Mouse (Mus musculus): ENCODE results near the gene Ccdc71.

Ccdc71 gene

GRCm38 (mm10) chr9:108456953-108457352 is 3.4 kb upstream of the Ccdc71 start:
- no peak for DNase-seq (ENCODE audit: low read depth, low spot score)

- no peak for DNase-seq (ENCODE audit: low read depth, low spot score)
Measured at GRCm38 (mm10) chr9:108459939-108460318, 398 bp upstream of the Ccdc71 start.

GRCm38 (mm10) chr9:108461181-108461631 is 879 bp downstream of the Ccdc71 start, which contains the start of gene Klhdc8b:
TSS of gene Klhdc8b (minus strand) at chr9:108461581.
- no peak for DNase-seq (ENCODE audit: low read depth, low spot score)

- no peak for DNase-seq (ENCODE audit: low read depth, low spot score)
Measured at GRCm38 (mm10) chr9:108461675-108462074, 1.3 kb downstream of the Ccdc71 start.

GRCm38 (mm10) chr9:108462192-108462591 is 1.9 kb downstream of the Ccdc71 start:
- DNase-seq (ENCODE audit: low read depth, low spot score) = no peak

- no peak for DNase-seq (ENCODE audit: low read depth, low spot score)
Measured at GRCm38 (mm10) chr9:108463713-108464112, 3.4 kb downstream of the Ccdc71 start.

- DNase-seq (ENCODE audit: low read depth, low spot score) = no peak
Measured at GRCm38 (mm10) chr9:108466219-108466618, 5.9 kb downstream of the Ccdc71 start.

GRCm38 (mm10) chr9:108469430-108469829 is 9.1 kb downstream of the Ccdc71 start:
- DNase-seq (ENCODE audit: low read depth, low spot score) = no peak

- DNase-seq (ENCODE audit: low read depth, low spot score) = no peak
Measured at GRCm38 (mm10) chr9:108469845-108470244, 9.5 kb downstream of the Ccdc71 start.

GRCm38 (mm10) chr9:108474528-108474927 is 14.2 kb downstream of the Ccdc71 start:
- DNase-seq (ENCODE audit: low read depth, low spot score) = no peak

GRCm38 (mm10) chr9:108478638-108479156 is 18.4 kb downstream of the Ccdc71 start:
- no peak for DNase-seq (ENCODE audit: low read depth, low spot score)

GRCm38 (mm10) chr9:108479241-108479640 is 18.9 kb downstream of the Ccdc71 start:
- no peak for DNase-seq (ENCODE audit: low read depth, low spot score)

GRCm38 (mm10) chr9:108479721-108480351 is 19.5 kb downstream of the Ccdc71 start, which contains the start of gene Lamb2:
TSS of gene Lamb2 (plus strand) at chr9:108479736.
- DNase-seq (ENCODE audit: low read depth, low spot score) = no peak

- DNase-seq (ENCODE audit: low read depth, low spot score) = no peak
Measured at GRCm38 (mm10) chr9:108480813-108481519, 20.6 kb downstream of the Ccdc71 start.

GRCm38 (mm10) chr9:108481520-108482210 is 21.3 kb downstream of the Ccdc71 start:
- no peak for DNase-seq (ENCODE audit: low read depth, low spot score)

GRCm38 (mm10) chr9:108483051-108483790 is 22.9 kb downstream of the Ccdc71 start:
- no peak for DNase-seq (ENCODE audit: low read depth, low spot score)

GRCm38 (mm10) chr9:108484021-108484420 is 23.7 kb downstream of the Ccdc71 start:
- no peak for DNase-seq (ENCODE audit: low read depth, low spot score)

GRCm38 (mm10) chr9:108485301-108485875 is 25.1 kb downstream of the Ccdc71 start:
- no peak for DNase-seq (ENCODE audit: low read depth, low spot score)

- no peak for DNase-seq (ENCODE audit: low read depth, low spot score)
Measured at GRCm38 (mm10) chr9:108486973-108487530, 26.7 kb downstream of the Ccdc71 start.

- DNase-seq (ENCODE audit: low read depth, low spot score) = no peak
Measured at GRCm38 (mm10) chr9:108488403-108488802, 28.1 kb downstream of the Ccdc71 start.

- no peak for DNase-seq (ENCODE audit: low read depth, low spot score)
Measured at GRCm38 (mm10) chr9:108489215-108489614, 28.9 kb downstream of the Ccdc71 start.
